Mouse (Mus musculus) liver, embryonic 16.5 days (tissue): ENCODE measurements around the gene Slc2a13. TPM values are rescaled to one million over a fixed set of nuclear protein-coding genes. Genes with fewer than 3 reads are reported as not detected.

Experiments used
- ATAC-seq: fragments of 200-750 bp; cut with Nextera tagmentation; 2 replicates; pipeline ENCODE4 v1.8.0; 2017; ENCODE audit warnings: low read depth, mild to moderate bottlenecking, moderate number of reproducible peaks, moderate library complexity
- H3K27ac ChIP-seq: fragments of 300-500 bp; sonication (generic); 2 replicates; pipeline ENCODE4 v1.5.1; 2014; ENCODE audit warnings: mild to moderate bottlenecking, low read length
- H3K27me3 ChIP-seq: fragments of 300-500 bp; sonication (generic); 2 replicates; pipeline ENCODE4 v1.6.1; 2014; ENCODE audit warnings: low read depth, low read length, mixed read lengths; ENCODE audit not compliant: control insufficient read depth, insufficient read depth
- H3K36me3 ChIP-seq: fragments of 300-500 bp; sonication (generic); 2 replicates; pipeline ENCODE4 v1.6.1; 2014; ENCODE audit warnings: mild to moderate bottlenecking; ENCODE audit not compliant: control insufficient read depth, insufficient read depth
- H3K4me1 ChIP-seq: fragments of 300-500 bp; sonication (generic); 2 replicates; pipeline ENCODE4 v1.6.1; 2014; ENCODE audit warnings: low read depth, low read length, mixed read lengths; ENCODE audit not compliant: control insufficient read depth
- H3K4me2 ChIP-seq: fragments of 300-500 bp; sonication (generic); 2 replicates; pipeline ENCODE4 v1.6.1; 2014; ENCODE audit warnings: low read depth, low read length, mixed read lengths
- H3K4me3 ChIP-seq: fragments of 300-500 bp; sonication (generic); 2 replicates; pipeline ENCODE4 v1.5.1; 2014; ENCODE audit warnings: low read depth, mild to moderate bottlenecking, low read length
- H3K9ac ChIP-seq: fragments of 300-500 bp; sonication (generic); 2 replicates; pipeline ENCODE4 v1.6.1; 2014; ENCODE audit warnings: low read depth, low read length
- H3K9me3 ChIP-seq: fragments of 300-500 bp; sonication (generic); replicated peaks from 2 replicates; pipeline ENCODE4 v1.6.1; 2016; ENCODE audit warnings: low read length; ENCODE audit not compliant: control insufficient read depth
- WGBS: fragments of 180-500 bp; shearing (Covaris S2); extraction: QIAGEN DNeasy Blood & Tissue Kit; methylation state at CpG from one replicate; pipeline ENCODE4 v1.1.7; 2014; ENCODE audit not compliant: insufficient replicate concordance; 5-methylcytosine and 5-hydroxymethylcytosine counted together
- polyA plus RNA-seq: library from polyadenylated mRNA; unstranded; fragments of >200 nt; fragmentation: Nextera tagmentation; extraction: Ambion mirVana; gene quantifications from 2 replicates; pipeline ENCODE4 v1.2.1, GENCODE M21; 2015

The Slc2a13 gene
- polyA plus RNA-seq, 1 experiment from 2014 or later: 0.13 TPM

GRCm38 (mm10) chr15:91526876-91527275 lies 46.2 kb downstream of the Slc2a13 start:
- no peaks in the 10 kb centered on the region for H3K27me3 ChIP-seq
- no peak overlapping the region for H3K4me3 ChIP-seq
- WGBS: 50% methylated on average over 2 of the region's 2 CpGs
- H3K4me2 ChIP-seq: no peak overlapping the region
- no peak for ATAC-seq
- H3K9ac ChIP-seq: no peak overlapping the region
- H3K36me3 ChIP-seq: no peaks in the 10 kb centered on the region
- no peaks in the 10 kb centered on the region for H3K4me1 ChIP-seq
- H3K27ac ChIP-seq: no peak overlapping the region
- no peaks in the 10 kb centered on the region for H3K9me3 ChIP-seq

- Histone ChIP-seq H3K4me1 (no peaks in the 10 kb centered on the region), H3K4me2 (no peak overlapping the region), H3K36me3 (no peaks in the 10 kb centered on the region), H3K4me3 (no peak overlapping the region), H3K27ac (no peak overlapping the region), H3K9ac (no peak overlapping the region), H3K9me3 (no peaks in the 10 kb centered on the region), H3K27me3 (no peaks in the 10 kb centered on the region)
- no peak for ATAC-seq
- WGBS: 48% methylated on average over 3 of the region's 3 CpGs
These were observed 46.9 kb downstream of the Slc2a13 start for GRCm38 (mm10) chr15:91526166-91526565.

DNA sequence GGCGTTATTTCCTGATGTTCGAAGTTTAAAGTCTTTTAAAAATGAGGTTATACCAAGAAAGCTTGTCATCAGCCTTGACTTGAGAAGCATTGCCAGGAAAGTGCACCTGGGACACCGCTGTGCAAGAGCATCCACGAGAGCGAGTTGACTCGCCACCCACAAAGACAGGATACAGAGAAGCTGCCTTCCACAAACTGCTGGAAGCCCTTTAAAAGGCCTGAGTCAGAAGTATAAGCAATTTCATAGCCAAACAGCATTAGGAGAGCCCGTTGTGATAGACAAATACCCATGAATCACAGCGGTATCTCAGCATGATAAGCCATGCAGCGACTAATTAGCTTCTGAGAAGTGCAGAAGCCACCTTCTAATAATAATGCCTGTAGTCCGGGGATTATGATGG lies 48.6 kb downstream of the Slc2a13 start:
- no peak overlapping the region for H3K27ac ChIP-seq
- no peak overlapping the region for H3K4me3 ChIP-seq
- no peaks in the 10 kb centered on the region for H3K36me3 ChIP-seq
- ATAC-seq: no peak
- H3K9me3 ChIP-seq: no peaks in the 10 kb centered on the region
- H3K4me2 ChIP-seq: no peak overlapping the region
- H3K27me3 ChIP-seq: no peaks in the 10 kb centered on the region
- H3K4me1 ChIP-seq: no peaks in the 10 kb centered on the region
- 66% methylated on average over 10 of the region's 10 CpGs for WGBS
- H3K9ac ChIP-seq: no peak overlapping the region

GRCm38 (mm10) chr15:91503291-91503690 lies 69.8 kb downstream of the Slc2a13 start:
- 62% methylated on average over 6 of the region's 6 CpGs for WGBS
- no peak overlapping the region for H3K27ac ChIP-seq
- H3K4me2 ChIP-seq: no peak overlapping the region
- no peak overlapping the region for H3K4me3 ChIP-seq
- H3K4me1 ChIP-seq: no peaks in the 10 kb centered on the region
- H3K9me3 ChIP-seq: no peaks in the 10 kb centered on the region
- H3K27me3 ChIP-seq: no peaks in the 10 kb centered on the region
- ATAC-seq: no peak
- no peak overlapping the region for H3K9ac ChIP-seq
- H3K36me3 ChIP-seq: no peaks in the 10 kb centered on the region

- Histone ChIP-seq H3K27me3 (no peaks in the 10 kb centered on the region), H3K4me2 (no peak overlapping the region), H3K4me1 (no peaks in the 10 kb centered on the region), H3K27ac (no peak overlapping the region), H3K9me3 (no peaks in the 10 kb centered on the region), H3K4me3 (no peak overlapping the region), H3K9ac (no peak overlapping the region), H3K36me3 (no peaks in the 10 kb centered on the region)
- 71% methylated on average over 1 of the region's 1 CpGs for WGBS
- no peak for ATAC-seq
These were observed 70.4 kb downstream of the Slc2a13 start for GRCm38 (mm10) chr15:91502661-91503060.

DNA sequence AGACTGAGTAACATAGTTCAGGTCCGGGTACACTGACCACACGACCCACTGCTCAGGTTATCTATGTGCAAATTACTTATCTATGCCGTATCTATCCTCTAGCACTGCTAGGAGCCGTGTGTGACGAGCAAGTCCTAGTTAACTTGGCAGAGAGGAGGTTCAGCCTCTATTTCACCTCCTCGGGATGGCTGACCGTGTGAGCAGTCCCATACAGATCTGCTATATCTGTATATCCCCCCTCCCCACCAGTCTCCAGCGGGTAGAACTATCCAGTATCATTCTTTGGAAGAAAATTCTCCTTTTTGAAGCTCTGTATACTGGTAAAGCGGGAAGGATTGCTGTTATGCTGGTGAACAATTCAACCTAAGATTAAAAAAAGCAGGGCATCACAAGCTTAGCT lies 70.8 kb downstream of the Slc2a13 start:
- 57% methylated on average over 9 of the region's 9 CpGs for WGBS

GRCm38 (mm10) chr15:91495014-91495413 lies 78.0 kb downstream of the Slc2a13 start:
- ATAC-seq: no peak
- no peak overlapping the region for H3K9ac ChIP-seq
- WGBS: 59% methylated on average over 4 of the region's 4 CpGs
- H3K4me3 ChIP-seq: no peak overlapping the region
- no peaks in the 10 kb centered on the region for H3K9me3 ChIP-seq
- H3K27ac ChIP-seq: no peak overlapping the region
- no peaks in the 10 kb centered on the region for H3K27me3 ChIP-seq
- no peaks in the 10 kb centered on the region for H3K4me1 ChIP-seq
- H3K4me2 ChIP-seq: no peak overlapping the region
- no peaks in the 10 kb centered on the region for H3K36me3 ChIP-seq

More for the DNA sequence above, 70.8 kb downstream of the Slc2a13 start:
- Histone ChIP-seq H3K27me3 (no peaks in the 10 kb centered on the region), H3K27ac (no peak overlapping the region), H3K36me3 (no peaks in the 10 kb centered on the region), H3K4me1 (no peaks in the 10 kb centered on the region), H3K9me3 (no peaks in the 10 kb centered on the region), H3K4me2 (no peak overlapping the region), H3K4me3 (no peak overlapping the region), H3K9ac (no peak overlapping the region)
- ATAC-seq: no peak

GRCm38 (mm10) chr15:91479924-91480615 lies 93.0 kb downstream of the Slc2a13 start:
- Histone ChIP-seq H3K9ac (no peak overlapping the region), H3K27ac (no peak overlapping the region), H3K36me3 (no peaks in the 10 kb centered on the region), H3K27me3 (no peaks in the 10 kb centered on the region), H3K4me3 (no peak overlapping the region), H3K9me3 (no peaks in the 10 kb centered on the region), H3K4me1 (no peaks in the 10 kb centered on the region), H3K4me2 (no peak overlapping the region)
- ATAC-seq: no peak
- 71% methylated on average over 14 of the region's 14 CpGs for WGBS

DNA sequence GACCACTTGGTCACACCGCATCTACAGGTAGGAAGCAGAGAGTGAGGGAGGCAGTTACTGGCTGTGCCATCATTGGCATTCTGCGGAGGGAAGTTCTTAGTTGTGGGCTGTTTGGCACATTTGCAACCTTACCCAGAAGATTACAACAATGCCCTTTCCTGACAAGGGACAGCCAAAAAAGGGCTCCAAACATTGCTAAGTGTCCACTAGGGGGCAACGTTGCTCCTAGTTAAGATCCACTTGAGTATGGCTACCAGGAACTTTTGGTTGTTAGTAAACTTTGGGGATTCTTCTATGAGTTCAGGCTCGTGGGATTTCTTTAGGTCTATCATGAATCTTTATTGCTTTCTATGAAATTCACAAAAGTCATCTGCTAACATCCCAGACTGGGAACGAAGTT lies 95.3 kb downstream of the Slc2a13 start:
- no peak for ATAC-seq
- Histone ChIP-seq H3K4me2 (no peak overlapping the region), H3K9ac (no peak overlapping the region), H3K36me3 (no peaks in the 10 kb centered on the region), H3K27me3 (no peaks in the 10 kb centered on the region), H3K9me3 (no peaks in the 10 kb centered on the region), H3K27ac (no peak overlapping the region), H3K4me3 (no peak overlapping the region), H3K4me1 (no peaks in the 10 kb centered on the region)
- WGBS: 27% methylated on average over 5 of the region's 5 CpGs
